Mouse (Mus musculus) C2C12 (cell line): ENCODE measurements around the gene Ttll11. TPM values are rescaled to one million over a fixed set of nuclear protein-coding genes. Genes with fewer than 3 reads are reported as not detected.

ENCODE experiments used
- H3K27me3 ChIP-seq: one replicate; pipeline ENCODE4 v1.6.1; 2011; ENCODE audit not compliant: control insufficient read depth, insufficient read depth, insufficient read length
- H3K36me3 ChIP-seq: one replicate; pipeline ENCODE4 v1.6.1; 2011; ENCODE audit not compliant: control insufficient read depth, insufficient read depth
- H3K4me3 ChIP-seq: one replicate; pipeline ENCODE4 v1.5.1; 2011; ENCODE audit warnings: mild to moderate bottlenecking, control low read depth; ENCODE audit not compliant: poor library complexity, insufficient read depth, severe bottlenecking
- H3K79me2 ChIP-seq: one replicate; pipeline ENCODE4 v1.6.1; 2011; ENCODE audit not compliant: control insufficient read depth, insufficient read depth
- H3K79me3 ChIP-seq: one replicate; pipeline ENCODE4 v1.6.1; 2011; ENCODE audit warnings: low read depth, control low read depth
- H3ac ChIP-seq: one replicate; pipeline ENCODE3; 2011; ENCODE audit warnings: low read depth; ENCODE audit not compliant: control insufficient read depth, insufficient read length
- CEBPB ChIP-seq: IDR thresholded peaks from one replicate; pipeline ENCODE4 v1.6.1; 2011; ENCODE audit warnings: low read depth, mild to moderate bottlenecking, control low read depth, moderate library complexity
- CTCF ChIP-seq: IDR thresholded peaks from one replicate; pipeline ENCODE4 v1.5.1; 2011; ENCODE audit not compliant: control insufficient read depth, insufficient read depth, insufficient read length
- FOSL1 ChIP-seq: IDR thresholded peaks from one replicate; pipeline ENCODE4 v1.8.0; 2011; ENCODE audit warnings: mild to moderate bottlenecking, low read length; ENCODE audit not compliant: poor library complexity, insufficient read depth, severe bottlenecking
- MAX ChIP-seq: IDR thresholded peaks from one replicate; pipeline ENCODE4 v1.6.1; 2011; ENCODE audit warnings: mild to moderate bottlenecking, control low read depth
- MYOD1 ChIP-seq: IDR thresholded peaks from one replicate; pipeline ENCODE4 v1.6.1; 2011; ENCODE audit warnings: low read depth; ENCODE audit not compliant: control insufficient read depth, insufficient read length
- MYOG ChIP-seq: IDR thresholded peaks from one replicate; pipeline ENCODE4 v1.6.1; 2011; ENCODE audit not compliant: control insufficient read depth, insufficient read length; ENCODE audit errors: extremely low read depth
- USF1 ChIP-seq: IDR thresholded peaks from one replicate; pipeline ENCODE4 v1.6.1; 2011; ENCODE audit warnings: low read depth, mild to moderate bottlenecking, control low read depth, moderate library complexity
- polyA plus RNA-seq: library from polyadenylated mRNA; unstranded; fragments of >200 nt; fragmentation: generic; extraction: Trizol; gene quantifications from one replicate; pipeline ENCODE4 v1.2.1, GENCODE M21; 2012; ENCODE audit warnings: missing spikeins

Ttll11 gene
- polyA plus RNA-seq, 1 experiment, result 7.0 TPM

GRCm38 (mm10) chr2:35942960-35943359 lies 36.8 kb downstream of the Ttll11 start:
- Histone ChIP-seq H3K4me3 (no peak overlapping the region), H3K79me2 (no peaks in the 10 kb centered on the region), H3K27me3 (no peaks in the 10 kb centered on the region), H3ac (no peak overlapping the region), H3K79me3 (no peaks in the 10 kb centered on the region), H3K36me3 (no peaks in the 10 kb centered on the region)
- TF ChIP-seq CEBPB, result no peak

GRCm38 (mm10) chr2:35935045-35935444 lies 44.7 kb downstream of the Ttll11 start:
- H3ac ChIP-seq, result no peak overlapping the region
- no peaks in the 10 kb centered on the region for H3K79me2 ChIP-seq
- H3K4me3 ChIP-seq, result no peak overlapping the region
- no peaks in the 10 kb centered on the region for H3K79me3 ChIP-seq
- H3K36me3 ChIP-seq, result no peaks in the 10 kb centered on the region
- H3K27me3 ChIP-seq, result no peaks in the 10 kb centered on the region
- TF ChIP-seq CEBPB, result no peak
- TF ChIP-seq FOSL1, result no peak
- no peak for TF ChIP-seq MYOG
- TF ChIP-seq CTCF, result no peak
- TF ChIP-seq MAX, result no peak
- no peak for TF ChIP-seq MYOD1
- no peak for TF ChIP-seq USF1

GRCm38 (mm10) chr2:35933116-35933515 lies 46.6 kb downstream of the Ttll11 start:
- Histone ChIP-seq H3K4me3 (no peak overlapping the region), H3K79me3 (no peaks in the 10 kb centered on the region), H3ac (no peak overlapping the region), H3K27me3 (no peaks in the 10 kb centered on the region), H3K36me3 (no peaks in the 10 kb centered on the region), H3K79me2 (no peaks in the 10 kb centered on the region)
- TF ChIP-seq MAX (no peak), CTCF (no peak), USF1 (no peak), CEBPB (no peak), MYOG (no peak), MYOD1 (no peak), FOSL1 (no peak)

- Histone ChIP-seq H3K36me3 (no peaks in the 10 kb centered on the region), H3ac (no peak overlapping the region), H3K79me2 (no peaks in the 10 kb centered on the region), H3K4me3 (no peak overlapping the region), H3K79me3 (no peaks in the 10 kb centered on the region), H3K27me3 (no peaks in the 10 kb centered on the region)
- TF ChIP-seq MYOG (no peak), CTCF (no peak), MAX (no peak)
Observed at GRCm38 (mm10) chr2:35931619-35932018, 48.1 kb downstream of the Ttll11 start.

- TF ChIP-seq CTCF (peak; percentile 75), MAX (no peak)
Observed at GRCm38 (mm10) chr2:35930498-35931149, 49.1 kb downstream of the Ttll11 start.

GRCm38 (mm10) chr2:35928133-35928532 lies 51.6 kb downstream of the Ttll11 start:
- Histone ChIP-seq H3K27me3 (no peaks in the 10 kb centered on the region), H3K36me3 (no peaks in the 10 kb centered on the region)

More at GRCm38 (mm10) chr2:35930498-35931149, 49.1 kb downstream of the Ttll11 start:
- Histone ChIP-seq H3K79me3 (no peaks in the 10 kb centered on the region), H3K36me3 (no peaks in the 10 kb centered on the region), H3K4me3 (no peak overlapping the region), H3ac (no peak overlapping the region), H3K27me3 (no peaks in the 10 kb centered on the region), H3K79me2 (no peaks in the 10 kb centered on the region)

More at GRCm38 (mm10) chr2:35928133-35928532, 51.6 kb downstream of the Ttll11 start:
- Histone ChIP-seq H3K79me2 (no peaks in the 10 kb centered on the region), H3ac (no peak overlapping the region), H3K79me3 (no peaks in the 10 kb centered on the region), H3K4me3 (no peak overlapping the region)
- TF ChIP-seq FOSL1 (no peak), MAX (no peak), CEBPB (no peak), MYOD1 (no peak), CTCF (no peak), USF1 (no peak), MYOG (no peak)
